Mouse (Mus musculus) erythroblast, embryonic 14.5 days (primary cell): ENCODE measurements at regions not wholly inside any gene's neighbourhood (a gene's known extent, or its start where the extent isn't known, plus 50 kb on each side); places are given as distances from the start of the nearest gene placed in this dataset.

Experiments used
- GATA1 ChIP-seq: IDR thresholded peaks from 2 replicates; pipeline ENCODE4 v1.6.1; 2012; ENCODE audit warnings: low read length, inconsistent platforms, mixed read lengths
- TAL1 ChIP-seq: IDR thresholded peaks from 3 replicates; pipeline ENCODE4 v1.6.1; 2012; ENCODE audit warnings: low read length, inconsistent platforms, mixed read lengths

- TF ChIP-seq TAL1 (no peak), GATA1 (no peak)
These were observed 460.9 kb downstream of the Epha4 start for GRCm38 (mm10) chr1:77053837-77054540.
